Mouse (Mus musculus) liver, adult 10 weeks (tissue): ENCODE results near the gene Zfp82. TPM values are rescaled to one million over a fixed set of nuclear protein-coding genes. Genes with fewer than 3 reads are reported as not detected.

ENCODE experiments used
- polyA plus RNA-seq: library from polyadenylated mRNA; stranded (reverse); fragments of 350-450 nt; fragmentation: Illumina TruSeq; extraction: RNeasy Lipid Tissue Mini Kit (QIAGEN cat#74804); gene quantifications from one replicate; pipeline ENCODE4 v1.2.3, GENCODE M21; 2014; ENCODE audit warnings: low read depth, low replicate concordance

Gene Zfp82
- polyA plus RNA-seq: not detected

GRCm38 (mm10) chr7:30072146-30073028 lies at the start of gene Zfp82:
Gene Zfp82, minus strand, starts transcription at chr7:30072900.

GRCm38 (mm10) chr7:30121308-30122187 lies 48.8 kb upstream of the Zfp82 start, which contains the start of gene Zfp382:
Gene Zfp382, plus strand, starts transcription at chr7:30121942.

GRCm38 (mm10) chr7:30094646-30095429 lies 22.1 kb upstream of the Zfp82 start, which contains the start of gene Zfp260:
Gene Zfp260, plus strand, starts transcription at chr7:30094777.

DNA sequence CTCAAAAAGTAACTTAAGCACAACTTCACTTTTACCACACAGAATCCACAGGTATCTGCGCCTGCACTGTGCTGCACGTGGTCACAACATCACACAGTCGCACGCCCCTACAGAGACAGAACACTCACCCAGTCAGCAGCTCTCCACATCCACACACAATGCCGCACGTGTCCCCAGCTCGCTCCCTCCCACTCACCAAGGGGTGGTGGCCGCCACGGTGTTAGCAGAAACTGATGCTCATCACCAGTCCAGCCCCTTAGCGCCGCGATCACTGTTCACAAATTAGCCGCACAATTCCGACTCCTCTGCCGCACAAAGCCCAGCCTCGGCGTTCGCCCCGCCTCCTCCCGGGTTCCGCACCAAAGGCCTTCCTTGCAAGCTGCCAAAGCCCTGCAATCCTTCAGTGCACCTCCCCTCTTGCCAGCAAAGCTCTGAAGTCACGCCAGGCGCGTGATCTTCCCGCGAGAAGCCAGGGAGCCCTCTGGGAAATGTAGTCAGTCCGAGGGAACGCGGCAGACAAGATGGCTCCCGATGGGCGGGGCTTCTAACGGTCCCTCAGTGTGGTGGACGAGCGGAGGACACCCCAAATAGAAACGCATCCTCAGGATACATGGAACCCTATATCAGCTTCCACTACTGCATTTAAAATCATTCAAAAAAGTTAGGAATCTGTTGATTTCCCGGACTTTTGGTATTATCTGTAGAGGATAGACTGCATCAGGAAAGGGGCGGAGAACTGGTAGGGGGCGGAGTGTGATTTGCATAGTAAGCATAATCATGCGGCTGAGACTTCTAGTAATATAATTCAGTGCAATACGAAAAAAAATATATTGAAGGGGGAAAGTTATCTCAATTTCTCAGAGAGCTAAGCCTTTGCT lies 17.6 kb upstream of the Zfp82 start, which contains the start of the genes Gm26920 and Zfp566:
Gene Gm26920, minus strand, starts transcription at position 319 of the 878 bp plus-strand sequence.
Gene Zfp566, minus strand, starts transcription at position 436 of the 878 bp plus-strand sequence.

DNA sequence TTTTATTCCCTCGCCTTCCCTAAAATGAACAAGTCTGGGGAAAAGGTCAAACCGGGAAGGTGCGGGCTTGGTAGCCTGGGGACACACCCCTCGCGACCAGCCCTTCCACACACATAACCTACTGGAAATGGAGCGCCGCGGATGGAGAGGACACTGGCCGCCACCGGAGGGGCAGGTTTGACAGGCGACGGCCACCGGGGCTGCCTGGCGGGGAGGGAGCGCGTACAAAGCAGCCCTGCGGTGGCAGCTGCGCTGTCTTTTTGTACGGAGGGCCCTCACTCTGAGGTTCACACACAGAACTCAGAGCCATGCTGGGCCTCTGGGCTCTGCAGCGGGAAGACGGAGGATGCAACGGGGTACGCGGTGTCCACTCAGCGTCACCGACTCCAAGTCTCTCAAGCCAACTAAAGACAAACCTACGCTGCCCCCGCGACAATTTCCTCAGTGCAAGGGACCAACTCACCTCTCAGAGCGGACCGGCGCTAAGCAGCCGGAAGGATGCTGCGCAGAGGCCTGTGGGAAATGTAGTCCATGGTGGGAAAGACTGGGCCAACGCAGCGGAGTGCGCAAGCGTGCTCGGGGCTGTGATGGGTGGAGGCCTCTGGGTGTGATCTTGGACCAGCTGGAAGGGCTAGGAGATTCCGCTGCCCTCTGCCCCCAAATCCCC lies 21.7 kb downstream of the Zfp82 start, which contains the start of gene Zfp14:
Gene Zfp14, minus strand, starts transcription at position 499 of the 667 bp plus-strand sequence.

Other genes with a start within 250 kb of the Zfp82 start
- gene Zfp940, start 219.2 kb downstream of the Zfp82 start, polyA plus RNA-seq: 2.9 TPM
- 6.8 TPM for gene Zfp420, start 212.9 kb downstream of the Zfp82 start, polyA plus RNA-seq
- gene Zfp27, start 166.3 kb downstream of the Zfp82 start, polyA plus RNA-seq: 2.3 TPM
- gene Zfp383, start 164.7 kb downstream of the Zfp82 start, polyA plus RNA-seq: 5.3 TPM
- gene Zfp74, start 118.8 kb downstream of the Zfp82 start, polyA plus RNA-seq: 3.9 TPM
- 4.3 TPM for gene Zfp568, start 88.9 kb downstream of the Zfp82 start, polyA plus RNA-seq
- gene Zfp14, start 21.5 kb downstream of the Zfp82 start, polyA plus RNA-seq: 1.3 TPM
- not detected for gene Gm26920, start 17.5 kb upstream of the Zfp82 start, polyA plus RNA-seq
- gene Zfp566, start 17.6 kb upstream of the Zfp82 start, polyA plus RNA-seq: 0.61 TPM
- 42.8 TPM for gene Zfp260, start 21.9 kb upstream of the Zfp82 start, polyA plus RNA-seq
- not detected for gene Zfp382, start 49.0 kb upstream of the Zfp82 start, polyA plus RNA-seq
- 14.9 TPM for gene Zfp146, start 96.8 kb upstream of the Zfp82 start, polyA plus RNA-seq
- not detected for gene Cox7a1, start 111.2 kb upstream of the Zfp82 start, polyA plus RNA-seq
- 38.4 TPM for gene Capns1, start 125.9 kb upstream of the Zfp82 start, polyA plus RNA-seq
- 3.8 TPM for gene Polr2i, start 159.0 kb upstream of the Zfp82 start, polyA plus RNA-seq
- 5.2 TPM for gene Tbcb, start 159.4 kb upstream of the Zfp82 start, polyA plus RNA-seq
- not detected for gene Ovol3, start 162.8 kb upstream of the Zfp82 start, polyA plus RNA-seq
- not detected for gene Thap8, start 207.2 kb upstream of the Zfp82 start, polyA plus RNA-seq
- 0.42 TPM for gene Wdr62, start 207.5 kb upstream of the Zfp82 start, polyA plus RNA-seq
- 0.19 TPM for gene Clip3, start 218.8 kb upstream of the Zfp82 start, polyA plus RNA-seq
- gene Alkbh6, start 235.8 kb upstream of the Zfp82 start, polyA plus RNA-seq: 1.9 TPM
- gene Syne4, start 241.9 kb upstream of the Zfp82 start, polyA plus RNA-seq: not detected
- gene E130208F15Rik, start 248.8 kb upstream of the Zfp82 start, polyA plus RNA-seq: 0.50 TPM